Mouse (Mus musculus): Measurements from ENCODE around the gene Kif20b. TPM values are rescaled to one million over a fixed set of nuclear protein-coding genes. Genes with fewer than 3 reads are reported as not detected.

The Kif20b gene
- polyA plus RNA-seq, 2 experiments = 28.1 to 45.5 TPM

- H3K9ac ChIP-seq (ENCODE audit: low read depth, low read length, severe bottlenecking) = no peak overlapping the region
- H3K27ac ChIP-seq (replicated peaks; ENCODE audit: low read depth, low read length) = no peak overlapping the region
- peaks cover 3% of the 10 kb centered on the region; the same call in 1 of the 2 replicates for H3K9me3 ChIP-seq (ENCODE audit: control insufficient read depth, low read length)
- H3K4me2 ChIP-seq (replicated peaks; ENCODE audit: low read depth, low read length, severe bottlenecking) = no peak overlapping the region
- DNase-seq (ENCODE audit: low spot score) (no peak), ATAC-seq (ENCODE audit: low FRiP score, low read depth) (no peak)
- no peak overlapping the region for H3K4me3 ChIP-seq (replicated peaks; ENCODE audit: low read length)
- H3K4me1 ChIP-seq (ENCODE audit: control insufficient read depth, insufficient read depth, low read length) = no peaks in the 10 kb centered on the region
- H3K36me3 ChIP-seq (ENCODE audit: control insufficient read depth, insufficient read depth, low read length) = no peaks in the 10 kb centered on the region
- no peaks in the 10 kb centered on the region for H3K27me3 ChIP-seq (ENCODE audit: control insufficient read depth, insufficient read depth, low read length)
- 71% methylated on average over 3 of the region's 3 CpGs for WGBS
- TF ChIP-seq POLR2A (IDR thresholded peaks at IDR 0.05; ENCODE audit: borderline replicate concordance, extremely low read depth, insufficient read depth, insufficient read length) = no peak
These were observed 31.2 kb upstream of the Kif20b start for GRCm38 (mm10) chr19:34890981-34891380.

GRCm38 (mm10) chr19:34891590-34891989, 30.6 kb upstream of the Kif20b start:
- no peak for ATAC-seq (ENCODE audit: low FRiP score, low read depth)
- TF ChIP-seq POLR2A (IDR thresholded peaks at IDR 0.05; ENCODE audit: borderline replicate concordance, extremely low read depth, insufficient read depth, insufficient read length) = no peak
- H3K4me3 ChIP-seq (replicated peaks; ENCODE audit: low read length) = no peak overlapping the region
- H3K36me3 ChIP-seq (ENCODE audit: control insufficient read depth, insufficient read depth, low read length) = no peaks in the 10 kb centered on the region
- no peak for DNase-seq (ENCODE audit: low spot score)
- no peaks in the 10 kb centered on the region for H3K4me1 ChIP-seq (ENCODE audit: control insufficient read depth, insufficient read depth, low read length)
- whole genome bisulfite sequencing = 84% methylated on average over 1 of the region's 1 CpGs
- H3K27ac ChIP-seq (replicated peaks; ENCODE audit: low read depth, low read length) = no peak overlapping the region
- H3K9ac ChIP-seq (ENCODE audit: low read depth, low read length, severe bottlenecking) = no peak overlapping the region
- no peaks in the 10 kb centered on the region for H3K27me3 ChIP-seq (ENCODE audit: control insufficient read depth, insufficient read depth, low read length)
- no peak overlapping the region for H3K4me2 ChIP-seq (replicated peaks; ENCODE audit: low read depth, low read length, severe bottlenecking)
- peaks cover 3% of the 10 kb centered on the region; the same call in 1 of the 2 replicates for H3K9me3 ChIP-seq (ENCODE audit: control insufficient read depth, low read length)

GRCm38 (mm10) chr19:34895082-34895481, 27.1 kb upstream of the Kif20b start:
- TF ChIP-seq POLR2A (IDR thresholded peaks at IDR 0.05; ENCODE audit: borderline replicate concordance, extremely low read depth, insufficient read depth, insufficient read length) = no peak
- H3K9ac ChIP-seq (ENCODE audit: low read depth, low read length, severe bottlenecking) = no peak overlapping the region
- no peaks in the 10 kb centered on the region for H3K4me1 ChIP-seq (ENCODE audit: control insufficient read depth, insufficient read depth, low read length)
- H3K27me3 ChIP-seq (ENCODE audit: control insufficient read depth, insufficient read depth, low read length) = no peaks in the 10 kb centered on the region
- no peaks in the 10 kb centered on the region for H3K36me3 ChIP-seq (ENCODE audit: control insufficient read depth, insufficient read depth, low read length)
- peaks cover 3% of the 10 kb centered on the region; the same call in 1 of the 2 replicates for H3K9me3 ChIP-seq (ENCODE audit: control insufficient read depth, low read length)
- no peak overlapping the region for H3K4me3 ChIP-seq (replicated peaks; ENCODE audit: low read length)
- 72% methylated on average over 4 of the region's 4 CpGs for WGBS
- ATAC-seq (ENCODE audit: low FRiP score, low read depth) (no peak), DNase-seq (ENCODE audit: low spot score) (no peak)
- no peak overlapping the region for H3K27ac ChIP-seq (replicated peaks; ENCODE audit: low read depth, low read length)
- H3K4me2 ChIP-seq (replicated peaks; ENCODE audit: low read depth, low read length, severe bottlenecking) = no peak overlapping the region

GRCm38 (mm10) chr19:34897082-34897965, 24.8 kb upstream of the Kif20b start:
- TF ChIP-seq POLR2A (IDR thresholded peaks at IDR 0.05; ENCODE audit: borderline replicate concordance, extremely low read depth, insufficient read depth, insufficient read length) = no peak
- Histone ChIP-seq H3K27ac (replicated peaks; ENCODE audit: low read depth, low read length) (no peak overlapping the region), H3K4me3 (replicated peaks; ENCODE audit: low read length) (no peak overlapping the region), H3K27me3 (ENCODE audit: control insufficient read depth, insufficient read depth, low read length) (no peaks in the 10 kb centered on the region), H3K4me2 (replicated peaks; ENCODE audit: low read depth, low read length, severe bottlenecking) (no peak overlapping the region), H3K9ac (ENCODE audit: low read depth, low read length, severe bottlenecking) (no peak overlapping the region), H3K4me1 (ENCODE audit: control insufficient read depth, insufficient read depth, low read length) (no peaks in the 10 kb centered on the region), H3K9me3 (ENCODE audit: control insufficient read depth, low read length) (peaks cover 3% of the 10 kb centered on the region; the same call in 1 of the 2 replicates), H3K36me3 (ENCODE audit: control insufficient read depth, insufficient read depth, low read length) (no peaks in the 10 kb centered on the region)
- no peak for ATAC-seq (ENCODE audit: low FRiP score, low read depth)
- DNase-seq (ENCODE audit: low spot score) = no peak
- 86% methylated on average over 15 of the region's 15 CpGs for WGBS

- WGBS = 91% methylated on average over 4 of the region's 4 CpGs
- Histone ChIP-seq H3K4me1 (ENCODE audit: control insufficient read depth, insufficient read depth, low read length) (no peaks in the 10 kb centered on the region), H3K4me3 (replicated peaks; ENCODE audit: low read length) (no peak overlapping the region), H3K27ac (replicated peaks; ENCODE audit: low read depth, low read length) (no peak overlapping the region), H3K9ac (ENCODE audit: low read depth, low read length, severe bottlenecking) (no peak overlapping the region), H3K9me3 (ENCODE audit: control insufficient read depth, low read length) (peaks cover 3% of the 10 kb centered on the region; the same call in 1 of the 2 replicates), H3K4me2 (replicated peaks; ENCODE audit: low read depth, low read length, severe bottlenecking) (no peak overlapping the region), H3K36me3 (ENCODE audit: control insufficient read depth, insufficient read depth, low read length) (no peaks in the 10 kb centered on the region), H3K27me3 (ENCODE audit: control insufficient read depth, insufficient read depth, low read length) (no peaks in the 10 kb centered on the region)
- no peak for TF ChIP-seq POLR2A (IDR thresholded peaks at IDR 0.05; ENCODE audit: borderline replicate concordance, extremely low read depth, insufficient read depth, insufficient read length)
- no peak for DNase-seq (ENCODE audit: low spot score)
- no peak for ATAC-seq (ENCODE audit: low FRiP score, low read depth)
These were observed 23.2 kb upstream of the Kif20b start for GRCm38 (mm10) chr19:34898941-34899340.

Measured in limb, embryonic 14.5 days (tissue).